Mouse (Mus musculus) thymus, postnatal 25 days (tissue): ENCODE measurements at regions not wholly inside any gene's neighbourhood (a gene's known extent, or its start where the extent isn't known, plus 50 kb on each side); places are given as distances from the start of the nearest gene placed in this dataset.
"Not testable (repeated sequence)": the region's sequence is repeated elsewhere in the genome, so short reads cannot be mapped to it uniquely, and the experiment has no call there.

Source experiments
- DNase-seq: peaks from one replicate; pipeline ENCODE4 v3.0.0; 2022

GRCm38 (mm10) chr7:113010150-113010549 lies 56.4 kb downstream of the Rassf10 start:
- DNase-seq, result no peak

GRCm38 (mm10) chr7:113017092-113017755 lies 63.5 kb downstream of the Rassf10 start:
- DNase-seq, result no peak

GRCm38 (mm10) chr7:113021412-113021811 lies 67.7 kb downstream of the Rassf10 start:
- DNase-seq, result no peak

GRCm38 (mm10) chr7:113022516-113022915 lies 68.8 kb downstream of the Rassf10 start:
- DNase-seq, result no peak

- no peak for DNase-seq
These were observed 72.0 kb downstream of the Rassf10 start for GRCm38 (mm10) chr7:113025758-113026157.

GRCm38 (mm10) chr7:113026290-113027075 lies 72.7 kb downstream of the Rassf10 start:
- DNase-seq, result no peak

- no peak for DNase-seq
These were observed 73.5 kb downstream of the Rassf10 start for GRCm38 (mm10) chr7:113027125-113027801.

- DNase-seq, result no peak
These were observed 76.4 kb downstream of the Rassf10 start for GRCm38 (mm10) chr7:113030053-113030752.

- DNase-seq, result no peak
These were observed 82.0 kb downstream of the Rassf10 start for GRCm38 (mm10) chr7:113035751-113036150.

- DNase-seq, result no peak
These were observed 84.3 kb downstream of the Rassf10 start for GRCm38 (mm10) chr7:113037825-113038613.

GRCm38 (mm10) chr7:113038906-113039671 lies 85.3 kb downstream of the Rassf10 start:
- DNase-seq, result no peak

- DNase-seq, result not testable (repeated sequence)
These were observed 91.9 kb downstream of the Rassf10 start for GRCm38 (mm10) chr7:113045613-113046159.

- no peak for DNase-seq
These were observed 92.6 kb downstream of the Rassf10 start for GRCm38 (mm10) chr7:113046406-113046805.

- DNase-seq, result no peak
These were observed 93.8 kb downstream of the Rassf10 start for GRCm38 (mm10) chr7:113047583-113047982.

- no peak for DNase-seq
These were observed 94.5 kb downstream of the Rassf10 start for GRCm38 (mm10) chr7:113048097-113048795.

GRCm38 (mm10) chr7:113049440-113049839 lies 95.7 kb downstream of the Rassf10 start:
- DNase-seq, result no peak

- no peak for DNase-seq
These were observed 99.2 kb downstream of the Rassf10 start for GRCm38 (mm10) chr7:113052952-113053351.

- no peak for DNase-seq
These were observed 102.7 kb downstream of the Rassf10 start for GRCm38 (mm10) chr7:113056421-113056820.

GRCm38 (mm10) chr7:113059211-113059966 lies 105.6 kb downstream of the Rassf10 start:
- DNase-seq, result no peak

GRCm38 (mm10) chr7:113059967-113060284 lies 106.2 kb downstream of the Rassf10 start:
- no peak for DNase-seq
